Mouse (Mus musculus) heart, postnatal 4 days (tissue): Measurements from ENCODE around the gene St6galnac5. TPM values are rescaled to one million over a fixed set of nuclear protein-coding genes. Genes with fewer than 3 reads are reported as not detected.

ENCODE experiments used
- DNase-seq: peaks from one replicate; pipeline ENCODE4 v3.0.0; 2021
- total RNA-seq, 2 experiments: library from RNA; stranded (reverse); gene quantifications; 2 replicates each; pipeline ENCODE4 v1.2.3; 2021

Gene St6galnac5
- total RNA-seq, 2 experiments from 2014 or later, result 0.05 TPM; not detected in 1

GRCm38 (mm10) chr3:152950299-152950698, 31.7 kb downstream of the St6galnac5 start:
- DNase-seq, result no peak

GRCm38 (mm10) chr3:152949233-152949777, 32.7 kb downstream of the St6galnac5 start:
- no peak for DNase-seq

GRCm38 (mm10) chr3:152948556-152948955, 33.5 kb downstream of the St6galnac5 start:
- DNase-seq, result no peak

GRCm38 (mm10) chr3:152947031-152947640, 34.9 kb downstream of the St6galnac5 start:
- DNase-seq, result no peak

- peak; percentile 23 for DNase-seq
These were observed 37.3 kb downstream of the St6galnac5 start for GRCm38 (mm10) chr3:152944766-152945165.

DNA sequence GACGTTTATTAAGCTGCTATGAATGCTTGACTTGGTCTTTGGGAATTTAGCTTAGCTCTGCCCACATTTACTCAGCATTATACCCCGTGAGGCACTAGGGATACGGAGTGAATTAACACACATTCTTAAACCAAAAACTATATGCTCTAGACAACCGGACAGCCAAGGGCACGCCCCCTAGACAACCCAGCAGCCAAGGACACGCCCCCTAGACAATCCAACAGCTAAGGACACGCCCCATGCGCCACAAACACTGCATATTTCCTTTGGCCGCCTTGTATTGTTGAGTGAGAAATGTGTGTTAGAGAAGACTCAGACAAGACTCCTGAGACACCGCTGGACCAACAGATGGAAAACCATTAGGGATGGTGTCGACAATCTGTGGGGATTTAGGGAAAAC, 39.1 kb downstream of the St6galnac5 start:
- peak; percentile 43 for DNase-seq

DNA sequence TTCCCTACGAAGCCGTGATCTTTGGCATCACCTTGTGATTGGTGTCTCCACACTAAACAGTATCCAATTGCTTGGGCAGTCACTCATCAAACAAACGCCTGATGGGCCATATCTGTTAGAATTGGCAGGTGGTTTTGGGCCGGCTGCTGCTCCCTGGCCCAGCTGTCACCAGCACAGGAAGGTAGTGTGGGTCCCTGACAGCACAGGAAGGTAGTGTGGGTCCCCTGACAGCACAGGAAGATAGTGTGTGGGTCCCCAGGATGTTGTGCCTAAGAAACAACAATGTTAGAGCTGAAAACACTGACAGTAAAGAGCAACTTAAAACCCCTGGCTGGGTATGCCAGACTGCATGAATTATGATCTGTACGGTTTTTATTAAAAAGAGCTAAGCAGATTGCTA, 40.4 kb downstream of the St6galnac5 start:
- DNase-seq, result no peak

DNA sequence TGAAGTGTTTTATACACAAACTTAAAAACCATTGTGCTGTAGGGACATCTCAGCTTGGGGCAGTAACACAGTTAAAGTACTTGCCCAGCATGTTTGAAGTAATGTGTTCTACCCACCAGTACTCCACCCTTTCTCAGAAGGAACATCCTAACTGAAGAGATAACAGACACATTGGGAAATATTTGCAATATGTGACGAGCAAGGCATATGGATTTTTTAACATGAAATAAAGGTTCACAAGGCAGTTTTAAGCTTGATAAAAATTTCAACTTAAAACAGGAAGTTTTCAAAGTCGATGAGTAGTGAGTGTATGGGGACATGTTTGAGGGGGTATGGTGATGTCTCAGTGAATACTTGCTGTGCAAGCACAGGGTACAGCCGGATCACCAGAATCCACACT, 45.7 kb downstream of the St6galnac5 start:
- no peak for DNase-seq

DNA sequence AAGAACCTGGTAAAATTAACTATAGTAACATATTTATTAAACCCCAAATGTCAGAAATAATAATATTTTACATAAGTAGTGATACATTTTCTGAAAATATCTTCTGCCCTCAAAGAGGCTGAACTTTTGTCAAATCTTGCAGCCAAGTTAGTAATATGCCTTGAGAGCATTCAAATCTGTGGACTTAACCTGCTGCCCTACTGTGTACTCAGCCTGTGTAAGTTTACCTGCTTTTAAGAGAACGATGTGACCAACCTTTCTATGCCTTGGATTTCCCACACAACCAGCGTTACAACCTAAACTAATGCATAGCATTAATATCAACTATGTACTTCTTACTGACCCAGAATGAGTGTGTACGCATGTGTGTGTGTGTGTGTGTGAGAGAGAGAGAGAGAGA, 48.3 kb downstream of the St6galnac5 start:
- DNase-seq, result no peak

- no peak for DNase-seq
These were observed 49.5 kb downstream of the St6galnac5 start for GRCm38 (mm10) chr3:152932544-152932943.

DNA sequence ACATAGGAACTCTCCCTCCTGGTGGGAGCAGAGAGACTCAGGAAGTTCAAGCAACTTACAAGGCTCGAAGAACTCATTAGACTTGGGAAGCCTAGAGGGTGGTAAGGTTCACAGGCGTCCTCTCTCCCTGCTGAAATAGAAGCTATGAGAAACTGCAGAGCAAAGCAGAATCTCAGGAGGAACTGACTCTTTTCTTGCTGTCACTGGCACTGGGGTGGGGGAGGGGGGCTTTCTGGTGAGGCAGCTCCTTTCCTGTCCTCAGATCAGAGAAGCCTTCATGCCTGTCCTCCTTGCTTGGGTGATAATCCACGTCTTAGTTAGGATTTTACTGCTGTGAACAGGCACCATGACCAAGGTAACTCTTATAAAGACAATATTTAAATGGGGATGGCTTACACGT, 50.0 kb downstream of the St6galnac5 start:
- no peak for DNase-seq

- DNase-seq, result no peak
These were observed 50.7 kb downstream of the St6galnac5 start for GRCm38 (mm10) chr3:152931354-152931753.

GRCm38 (mm10) chr3:152929788-152930281, 52.2 kb downstream of the St6galnac5 start:
- DNase-seq, result no peak

DNA sequence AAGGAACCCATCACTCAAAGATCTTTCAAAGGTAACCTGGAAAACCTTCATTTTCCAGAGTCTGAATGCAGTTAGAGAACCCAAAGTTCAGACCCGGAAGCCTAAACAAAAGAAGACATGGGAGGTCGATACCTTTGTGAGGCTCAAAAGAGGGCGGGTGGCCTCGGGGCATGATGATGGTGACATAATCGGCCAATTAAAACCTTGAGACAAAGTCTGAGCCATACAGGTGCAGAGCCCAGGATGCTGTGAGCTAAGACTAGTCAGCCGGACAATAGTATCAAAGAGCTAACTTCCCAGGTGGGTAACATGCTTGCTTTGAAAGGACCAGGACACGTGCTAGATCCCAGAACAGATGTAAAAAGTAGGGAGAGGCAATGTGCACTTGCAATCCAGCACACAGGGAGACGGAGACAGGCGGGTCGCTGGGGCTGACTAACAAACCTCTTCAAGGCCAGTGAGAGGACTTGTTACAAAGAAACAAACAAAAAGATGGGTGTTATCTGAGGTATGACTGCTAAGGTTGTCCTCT, 52.7 kb downstream of the St6galnac5 start:
- DNase-seq, result no peak

DNA sequence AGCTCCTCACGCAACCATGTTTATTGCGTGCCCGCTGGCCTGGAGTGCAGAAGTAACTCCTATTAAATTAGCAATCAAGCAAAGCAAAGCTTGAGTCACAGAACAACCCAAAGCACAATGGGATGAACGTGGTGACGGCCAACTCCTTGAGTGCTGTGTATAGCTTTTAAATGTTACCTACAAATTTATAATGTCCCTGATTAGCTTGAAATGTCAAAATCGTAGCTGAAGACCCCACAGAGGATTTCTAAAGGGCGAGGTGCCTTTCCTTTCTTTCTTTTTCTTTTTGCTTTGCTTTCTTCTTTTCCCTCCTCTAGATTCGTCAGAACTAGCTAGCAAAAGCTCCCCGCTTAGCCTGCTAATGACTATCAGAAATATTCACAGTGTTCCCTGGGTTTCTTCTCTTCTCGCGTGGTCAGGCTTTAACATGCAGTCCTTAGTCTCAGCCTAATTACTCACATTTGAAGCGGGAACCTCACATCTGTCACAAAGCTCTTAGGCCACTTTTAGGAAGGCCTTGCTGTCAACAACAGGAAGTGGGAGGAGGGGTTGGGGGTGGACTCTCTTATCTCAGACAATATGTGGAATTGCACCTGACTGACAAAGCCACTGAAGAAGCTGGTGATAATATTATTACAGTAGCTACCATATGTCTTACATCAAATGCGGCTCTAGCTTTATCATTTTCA, 53.6 kb downstream of the St6galnac5 start:
- DNase-seq, result no peak

DNA sequence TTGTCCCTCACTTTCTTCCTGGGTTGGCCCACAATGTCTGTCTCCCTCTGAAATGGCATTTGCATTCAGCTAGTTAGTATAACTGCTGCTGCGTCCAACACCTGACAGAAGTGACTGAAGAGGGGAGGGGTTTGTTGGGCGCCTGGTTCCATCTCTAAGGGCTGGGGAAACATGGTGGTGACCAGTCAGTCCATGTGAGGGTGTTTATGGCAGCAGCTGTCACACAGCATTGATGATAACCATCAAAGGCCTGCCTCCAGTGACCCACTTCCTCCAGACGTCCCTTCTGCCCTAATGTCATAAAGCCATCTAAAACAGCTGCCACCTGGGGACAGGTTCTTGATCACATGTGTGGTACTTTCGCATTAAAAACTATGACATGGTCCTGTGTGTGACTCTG, 55.9 kb downstream of the St6galnac5 start:
- DNase-seq, result no peak

- no peak for DNase-seq
These were observed 56.7 kb downstream of the St6galnac5 start for GRCm38 (mm10) chr3:152925364-152925763.

DNA sequence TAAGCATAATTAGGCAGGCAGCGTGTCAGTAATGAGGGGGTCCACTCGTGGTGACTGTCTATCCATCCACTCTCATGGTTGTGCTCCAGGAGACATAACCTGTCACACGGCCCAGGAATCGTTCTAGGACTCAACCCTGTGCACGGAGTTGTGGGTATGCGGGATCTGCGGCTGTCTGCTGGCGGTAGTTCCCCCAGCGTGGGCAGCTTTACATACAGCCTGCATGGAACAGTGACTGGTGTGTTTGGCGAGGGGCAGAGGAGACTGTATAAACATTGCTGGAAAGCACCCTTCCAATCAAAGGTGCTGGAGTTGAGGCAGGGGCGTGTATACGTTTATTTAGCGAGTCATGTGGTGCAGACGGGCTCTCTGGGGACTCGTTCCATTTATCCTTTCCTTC, 58.5 kb downstream of the St6galnac5 start:
- DNase-seq, result no peak

DNA sequence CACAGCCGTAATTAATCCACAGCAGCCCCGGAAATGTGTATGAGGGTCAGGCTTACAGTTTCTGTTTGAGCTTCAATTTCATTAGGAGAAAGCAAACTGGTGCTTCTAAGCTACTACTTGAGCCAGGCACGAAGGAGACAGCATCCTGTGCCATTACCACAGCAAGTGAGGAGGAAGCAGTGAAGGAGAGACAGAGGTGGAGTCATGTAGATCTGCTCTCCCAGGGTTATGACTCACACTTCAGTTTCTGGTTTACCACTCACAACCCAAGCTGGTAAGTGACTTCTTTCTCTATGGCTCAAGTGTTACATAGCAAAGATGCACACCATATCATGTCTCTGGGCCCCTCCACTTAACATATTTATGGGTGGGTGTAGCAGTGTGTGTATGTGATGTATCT, 61.7 kb downstream of the St6galnac5 start:
- DNase-seq, result no peak

DNA sequence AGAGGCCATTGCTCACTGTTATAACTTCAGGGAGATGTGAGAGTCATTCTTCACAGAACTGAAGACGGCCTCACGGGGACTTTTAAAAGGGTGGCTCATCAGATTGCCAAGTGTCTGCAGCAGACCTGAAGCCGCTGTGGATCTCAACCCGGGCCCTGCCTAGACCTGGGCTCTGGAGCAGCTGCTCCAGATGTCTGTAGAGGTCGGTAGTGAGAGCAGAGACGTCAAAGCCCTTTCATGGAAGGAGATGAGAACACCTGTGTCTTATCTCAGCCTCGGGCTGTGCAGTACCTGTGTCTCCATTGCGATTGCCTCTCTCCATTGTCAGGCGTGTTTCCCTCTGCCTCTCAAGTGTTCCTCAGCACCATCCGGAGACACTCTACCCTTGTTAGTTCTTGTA, 62.9 kb downstream of the St6galnac5 start:
- no peak for DNase-seq

DNA sequence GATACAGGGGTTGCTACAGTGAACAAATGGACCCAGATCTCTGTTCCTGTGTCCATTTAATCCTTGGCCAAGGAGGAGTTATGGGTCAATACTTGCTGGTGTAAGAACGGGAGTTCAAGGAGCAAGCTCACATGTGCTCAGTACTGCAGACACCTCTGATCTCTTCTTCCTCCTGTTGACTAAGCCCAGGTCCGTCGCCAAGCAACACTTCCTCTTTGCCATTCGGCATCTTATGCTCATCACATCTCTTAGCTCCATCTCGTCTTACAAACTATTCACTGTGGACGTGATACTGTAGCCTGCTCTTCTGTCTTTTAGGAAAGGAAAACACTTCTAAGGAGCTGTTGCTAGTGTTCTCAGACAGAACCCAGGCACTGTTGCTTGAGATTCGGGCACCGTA, 64.5 kb downstream of the St6galnac5 start:
- no peak for DNase-seq

DNA sequence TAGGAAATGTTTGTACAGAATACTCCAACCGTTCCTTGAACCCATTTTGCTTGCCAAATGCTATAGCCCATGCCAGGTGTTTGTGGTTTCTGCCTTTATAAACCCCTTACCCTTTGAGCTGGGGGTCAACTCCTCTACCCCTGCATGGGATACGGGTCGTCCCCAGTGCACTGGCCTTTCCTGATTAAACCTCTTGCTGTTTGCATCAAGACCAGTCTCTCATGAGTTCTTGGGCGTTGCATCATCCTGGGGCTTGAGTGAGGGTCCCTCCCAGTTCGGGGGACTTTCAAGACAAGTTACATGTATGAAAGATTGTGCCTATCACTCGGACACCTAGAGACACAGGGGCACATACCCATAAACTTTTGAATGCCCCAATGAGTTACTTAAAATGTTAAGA, 67.7 kb downstream of the St6galnac5 start:
- DNase-seq, result no peak

- no peak for DNase-seq
These were observed 68.4 kb downstream of the St6galnac5 start for GRCm38 (mm10) chr3:152913625-152914024.

- DNase-seq, result no peak
These were observed 68.9 kb downstream of the St6galnac5 start for GRCm38 (mm10) chr3:152913150-152913549.
